Mouse (Mus musculus) embryonic facial prominence, embryonic 11.5 days (tissue): ENCODE results near the gene Ugt1a8. TPM values are rescaled to one million over a fixed set of nuclear protein-coding genes. Genes with fewer than 3 reads are reported as not detected.
"Not testable (repeated sequence)": the region's sequence is repeated elsewhere in the genome, so short reads cannot be mapped to it uniquely, and the experiment has no call there.

Experiments used
- ATAC-seq: fragments of 200-750 bp; cut with Nextera tagmentation; replicated peaks from 2 replicates; pipeline ENCODE4 v1.8.0; 2017; ENCODE audit warnings: low read depth; ENCODE audit not compliant: insufficient number of reproducible peaks, low FRiP score, low TSS enrichment
- DNase-seq: peaks from one replicate; pipeline ENCODE4 v3.0.0-alpha.2; 2015; ENCODE audit warnings: low spot score
- H3K27ac ChIP-seq: fragments of 300-500 bp; sonication (generic); replicated peaks from 2 replicates; pipeline ENCODE4 v1.5.1; 2014; ENCODE audit warnings: mild to moderate bottlenecking, low read depth, low read length, control low read depth
- H3K27me3 ChIP-seq: fragments of 300-500 bp; sonication (generic); 2 replicates; pipeline ENCODE4 v1.6.1; 2014; ENCODE audit warnings: mild to moderate bottlenecking, low read length, moderate library complexity, mixed read lengths; ENCODE audit not compliant: control insufficient read depth, insufficient read depth
- H3K36me3 ChIP-seq: fragments of 300-500 bp; sonication (generic); replicated peaks from 2 replicates; pipeline ENCODE4 v1.6.1; 2014; ENCODE audit warnings: low read depth, mild to moderate bottlenecking, low read length, moderate library complexity, mixed read lengths; ENCODE audit not compliant: control insufficient read depth, insufficient read depth
- H3K4me1 ChIP-seq: fragments of 300-500 bp; sonication (generic); 2 replicates; pipeline ENCODE4 v1.6.1; 2014; ENCODE audit warnings: low read length, mixed read lengths; ENCODE audit not compliant: control insufficient read depth, insufficient read depth
- H3K4me2 ChIP-seq: fragments of 300-500 bp; sonication (generic); 2 replicates; pipeline ENCODE4 v1.6.1; 2014; ENCODE audit warnings: low read depth, mild to moderate bottlenecking, control low read depth, low read length, moderate library complexity
- H3K4me3 ChIP-seq: fragments of 300-500 bp; sonication (generic); 2 replicates; pipeline ENCODE4 v1.5.1; 2014; ENCODE audit warnings: low read depth, low read length, control low read depth
- H3K9ac ChIP-seq: fragments of 300-500 bp; sonication (generic); replicated peaks from 2 replicates; pipeline ENCODE4 v1.6.1; 2014; ENCODE audit warnings: mild to moderate bottlenecking, control low read depth, low read length
- H3K9me3 ChIP-seq: fragments of 300-500 bp; sonication (generic); replicated peaks from 2 replicates; pipeline ENCODE4 v1.6.1; 2016; ENCODE audit warnings: mild to moderate bottlenecking, low read length, inconsistent platforms, mixed read lengths; ENCODE audit not compliant: control insufficient read depth
- WGBS: fragments of 180-500 bp; shearing (Covaris S2); extraction: QIAGEN DNeasy Blood & Tissue Kit; methylation state at CpG from one replicate; pipeline ENCODE4 v1.1.7; 2014; 5-methylcytosine and 5-hydroxymethylcytosine counted together
- polyA plus RNA-seq: library from polyadenylated mRNA; unstranded; fragments of >200 nt; fragmentation: Nextera tagmentation; extraction: Ambion mirVana; gene quantifications from 2 replicates; pipeline ENCODE4 v1.2.1, GENCODE M21; 2014

Gene Ugt1a8
- polyA plus RNA-seq, 1 experiment from 2014 or later, result not detected

GRCm38 (mm10) chr1:88099691-88100090, 12.1 kb downstream of the Ugt1a8 start:
- WGBS, result 76% methylated on average over 2 of the region's 2 CpGs
- not testable (repeated sequence) for H3K4me1 ChIP-seq, H3K4me2 ChIP-seq

GRCm38 (mm10) chr1:88103019-88103418, 15.4 kb downstream of the Ugt1a8 start, which contains the start of gene Ugt1a6b:
Gene Ugt1a6b, plus strand, starts transcription at chr1:88103252.
- H3K4me3 ChIP-seq, DNase-seq, ATAC-seq, H3K36me3 ChIP-seq, H3K4me1 ChIP-seq, H3K9me3 ChIP-seq, H3K9ac ChIP-seq, H3K4me2 ChIP-seq, H3K27ac ChIP-seq, H3K27me3 ChIP-seq: not testable (repeated sequence)
- WGBS, result 69% methylated on average over 3 of the region's 3 CpGs

More at GRCm38 (mm10) chr1:88099691-88100090, 12.1 kb downstream of the Ugt1a8 start:
- not testable (repeated sequence) for H3K36me3 ChIP-seq, H3K27me3 ChIP-seq, H3K9ac ChIP-seq, H3K9me3 ChIP-seq, H3K27ac ChIP-seq, ATAC-seq, DNase-seq, H3K4me3 ChIP-seq

- 81% methylated on average over 4 of the region's 5 CpGs for WGBS
- not testable (repeated sequence) for H3K4me1 ChIP-seq, H3K9ac ChIP-seq, H3K4me2 ChIP-seq, H3K27me3 ChIP-seq, H3K27ac ChIP-seq, DNase-seq, H3K4me3 ChIP-seq, H3K9me3 ChIP-seq, ATAC-seq, H3K36me3 ChIP-seq
Observed at GRCm38 (mm10) chr1:88103697-88104468, 16.3 kb downstream of the Ugt1a8 start.

GRCm38 (mm10) chr1:88104667-88105430, 17.2 kb downstream of the Ugt1a8 start:
- H3K36me3 ChIP-seq, result no peaks in the 10 kb centered on the region
- H3K9ac ChIP-seq, result no peak overlapping the region
- no peaks in the 10 kb centered on the region for H3K9me3 ChIP-seq
- DNase-seq (no peak), ATAC-seq (no peak)
- H3K4me2 ChIP-seq, result no peak overlapping the region
- no peak overlapping the region for H3K4me3 ChIP-seq
- H3K4me1 ChIP-seq, result no peaks in the 10 kb centered on the region
- H3K27ac ChIP-seq, result no peak overlapping the region
- WGBS, result 92% methylated on average over 1 of the region's 1 CpGs
- H3K27me3 ChIP-seq, result no peaks in the 10 kb centered on the region

GRCm38 (mm10) chr1:88105656-88106055, 18.0 kb downstream of the Ugt1a8 start:
- 61% methylated on average over 2 of the region's 2 CpGs for WGBS
- DNase-seq, result no peak

GRCm38 (mm10) chr1:88109027-88109557, 21.5 kb downstream of the Ugt1a8 start:
- H3K27ac ChIP-seq, H3K9me3 ChIP-seq, DNase-seq, ATAC-seq, H3K9ac ChIP-seq, H3K36me3 ChIP-seq, H3K4me2 ChIP-seq, H3K4me1 ChIP-seq, H3K27me3 ChIP-seq, H3K4me3 ChIP-seq: not testable (repeated sequence)
- WGBS, result 91% methylated on average over 2 of the region's 2 CpGs

More at GRCm38 (mm10) chr1:88105656-88106055, 18.0 kb downstream of the Ugt1a8 start:
- Histone ChIP-seq H3K9ac (no peak overlapping the region), H3K4me3 (no peak overlapping the region), H3K27me3 (no peaks in the 10 kb centered on the region), H3K36me3 (no peaks in the 10 kb centered on the region), H3K9me3 (no peaks in the 10 kb centered on the region), H3K4me2 (no peak overlapping the region), H3K4me1 (no peaks in the 10 kb centered on the region), H3K27ac (no peak overlapping the region)
- no peak for ATAC-seq

GRCm38 (mm10) chr1:88109604-88110003, 22.0 kb downstream of the Ugt1a8 start:
- not testable (repeated sequence) for H3K27me3 ChIP-seq, H3K9me3 ChIP-seq, ATAC-seq, H3K27ac ChIP-seq, H3K4me1 ChIP-seq, H3K4me3 ChIP-seq, H3K4me2 ChIP-seq, H3K9ac ChIP-seq, H3K36me3 ChIP-seq, DNase-seq
- 75% methylated on average over 2 of the region's 2 CpGs for WGBS

GRCm38 (mm10) chr1:88112769-88113168, 25.2 kb downstream of the Ugt1a8 start:
- H3K27ac ChIP-seq, H3K4me1 ChIP-seq, DNase-seq, H3K9me3 ChIP-seq, H3K27me3 ChIP-seq, ATAC-seq, H3K4me2 ChIP-seq, H3K4me3 ChIP-seq, H3K36me3 ChIP-seq, H3K9ac ChIP-seq: not testable (repeated sequence)
- 89% methylated on average over 6 of the region's 6 CpGs for WGBS
